Mouse (Mus musculus) kidney, embryonic 15.5 days (tissue): ENCODE data around the gene Ppm1d. TPM values are rescaled to one million over a fixed set of nuclear protein-coding genes. Genes with fewer than 3 reads are reported as not detected.

Source experiments
- ATAC-seq: fragments of 200-750 bp; cut with Nextera tagmentation; replicated peaks from 2 replicates; pipeline ENCODE4 v1.8.0; 2017; ENCODE audit warnings: moderate TSS enrichment; ENCODE audit not compliant: low FRiP score
- H3K27ac ChIP-seq: fragments of 300-500 bp; sonication (generic); 2 replicates; pipeline ENCODE4 v1.5.1; 2015; ENCODE audit warnings: mild to moderate bottlenecking, inconsistent platforms
- H3K27me3 ChIP-seq: fragments of 300-500 bp; sonication (generic); 2 replicates; pipeline ENCODE4 v1.6.1; 2015; ENCODE audit warnings: inconsistent platforms
- H3K36me3 ChIP-seq: fragments of 300-500 bp; sonication (generic); 2 replicates; pipeline ENCODE4 v1.6.1; 2015; ENCODE audit warnings: inconsistent platforms
- H3K4me1 ChIP-seq: fragments of 300-500 bp; sonication (generic); 2 replicates; pipeline ENCODE4 v1.6.1; 2015; ENCODE audit warnings: inconsistent platforms
- H3K4me2 ChIP-seq: fragments of 300-500 bp; sonication (generic); 2 replicates; pipeline ENCODE4 v1.6.1; 2015; ENCODE audit warnings: moderate library complexity, mild to moderate bottlenecking, inconsistent platforms
- H3K4me3 ChIP-seq: fragments of 300-500 bp; sonication (generic); replicated peaks from 2 replicates; pipeline ENCODE4 v1.5.1; 2015; ENCODE audit warnings: mild to moderate bottlenecking, inconsistent platforms
- H3K9ac ChIP-seq: fragments of 300-500 bp; sonication (generic); 2 replicates; pipeline ENCODE4 v1.6.1; 2015; ENCODE audit warnings: mild to moderate bottlenecking, inconsistent platforms
- H3K9me3 ChIP-seq: fragments of 300-500 bp; sonication (generic); replicated peaks from 2 replicates; pipeline ENCODE4 v1.6.1; 2016; ENCODE audit warnings: inconsistent platforms
- WGBS: fragments of 180-500 bp; shearing (Covaris S2); methylation state at CpG from one replicate; pipeline ENCODE4 v1.1.7; 2015; ENCODE audit warnings: mixed read lengths; 5-methylcytosine and 5-hydroxymethylcytosine counted together
- polyA plus RNA-seq: library from polyadenylated mRNA; unstranded; fragments of >200 nt; fragmentation: Nextera tagmentation; extraction: Ambion mirVana; gene quantifications from 2 replicates; pipeline ENCODE4 v1.2.1, GENCODE M21; 2015

Ppm1d gene
- polyA plus RNA-seq, 1 experiment from 2014 or later, result 19.2 TPM

- H3K4me1 ChIP-seq, result no peaks in the 10 kb centered on the region
- 66% methylated on average over 2 of the region's 2 CpGs for whole genome bisulfite sequencing
- ATAC-seq, result no peak
- no peak overlapping the region for H3K4me3 ChIP-seq
- H3K9me3 ChIP-seq, result no peaks in the 10 kb centered on the region
- H3K27ac ChIP-seq, result no peak overlapping the region
- no peak overlapping the region for H3K4me2 ChIP-seq
- no peaks in the 10 kb centered on the region for H3K36me3 ChIP-seq
- no peaks in the 10 kb centered on the region for H3K27me3 ChIP-seq
- H3K9ac ChIP-seq, result no peak overlapping the region
These were observed 9.2 kb upstream of the Ppm1d start for GRCm38 (mm10) chr11:85301836-85302235.

- no peak for ATAC-seq
These were observed 4.3 kb upstream of the Ppm1d start for GRCm38 (mm10) chr11:85306577-85307260.

GRCm38 (mm10) chr11:85308799-85309198, 2.2 kb upstream of the Ppm1d start:
- H3K9me3 ChIP-seq, result no peaks in the 10 kb centered on the region
- H3K27ac ChIP-seq, result no peak overlapping the region
- no peak overlapping the region for H3K4me3 ChIP-seq
- WGBS, result 80% methylated on average over 2 of the region's 2 CpGs
- no peak overlapping the region for H3K4me2 ChIP-seq
- peaks cover 25% of the 10 kb centered on the region for H3K4me1 ChIP-seq
- no peak for ATAC-seq
- H3K27me3 ChIP-seq, result no peaks in the 10 kb centered on the region
- H3K36me3 ChIP-seq, result no peaks in the 10 kb centered on the region
- no peak overlapping the region for H3K9ac ChIP-seq

More at GRCm38 (mm10) chr11:85306577-85307260, 4.3 kb upstream of the Ppm1d start:
- WGBS, result 48% methylated on average over 4 of the region's 4 CpGs
- H3K4me3 ChIP-seq, result no peak overlapping the region
- H3K36me3 ChIP-seq, result no peaks in the 10 kb centered on the region
- H3K4me2 ChIP-seq, result no peak overlapping the region
- 0 out of 2 replicates have a peak, but pooled peaks cover 7% of the 10 kb centered on the region for H3K4me1 ChIP-seq
- no peaks in the 10 kb centered on the region for H3K9me3 ChIP-seq
- no peak overlapping the region for H3K9ac ChIP-seq
- H3K27me3 ChIP-seq, result no peaks in the 10 kb centered on the region
- no peak overlapping the region for H3K27ac ChIP-seq

GRCm38 (mm10) chr11:85310407-85310712, 684 bp upstream of the Ppm1d start:
- Histone ChIP-seq H3K4me3 (peak overlapping the region; percentile 99), H3K9me3 (no peaks in the 10 kb centered on the region), H3K36me3 (peaks cover 11% of the 10 kb centered on the region), H3K4me2 (peak overlapping the region; percentile 87), H3K4me1 (peaks cover 26% of the 10 kb centered on the region), H3K27ac (peak overlapping the region; percentile 94), H3K9ac (peak overlapping the region; percentile 59), H3K27me3 (no peaks in the 10 kb centered on the region)
- no peak for ATAC-seq
- 1% methylated on average over 15 of the region's 15 CpGs for WGBS

GRCm38 (mm10) chr11:85311645-85312490, 824 bp downstream of the Ppm1d start:
- peak; percentile 30 for ATAC-seq
- Histone ChIP-seq H3K27ac (peak overlapping the region; percentile 96), H3K36me3 (peaks cover 12% of the 10 kb centered on the region), H3K4me2 (peak overlapping the region; percentile 87), H3K9me3 (no peaks in the 10 kb centered on the region), H3K4me1 (peaks cover 26% of the 10 kb centered on the region), H3K4me3 (peak overlapping the region; percentile 99), H3K27me3 (no peaks in the 10 kb centered on the region), H3K9ac (peak overlapping the region; percentile 96)
- WGBS, result under 1% methylated on average over 56 of the region's 56 CpGs

- 0 out of 2 replicates have a peak overlapping the region, but pooled peaks have one; percentile 5 for H3K27ac ChIP-seq
- H3K9me3 ChIP-seq, result no peaks in the 10 kb centered on the region
- peak overlapping the region; percentile 87 for H3K4me2 ChIP-seq
- H3K4me1 ChIP-seq, result peaks cover 26% of the 10 kb centered on the region
- ATAC-seq, result no peak
- peak overlapping the region; percentile 99 for H3K4me3 ChIP-seq
- no peaks in the 10 kb centered on the region for H3K27me3 ChIP-seq
- peaks cover 12% of the 10 kb centered on the region for H3K36me3 ChIP-seq
- H3K9ac ChIP-seq, result 0 out of 2 replicates have a peak overlapping the region, but pooled peaks have one; percentile 14
- 11% methylated on average over 2 of the region's 2 CpGs for WGBS
These were observed 1.8 kb downstream of the Ppm1d start for GRCm38 (mm10) chr11:85312818-85313217.

GRCm38 (mm10) chr11:85313361-85313760, 2.3 kb downstream of the Ppm1d start:
- peaks cover 13% of the 10 kb centered on the region for H3K36me3 ChIP-seq
- H3K4me2 ChIP-seq, result peak overlapping the region; percentile 87
- H3K27me3 ChIP-seq, result no peaks in the 10 kb centered on the region
- H3K4me1 ChIP-seq, result peaks cover 26% of the 10 kb centered on the region
- no peak overlapping the region for H3K27ac ChIP-seq
- no peaks in the 10 kb centered on the region for H3K9me3 ChIP-seq
- WGBS, result 88% methylated on average over 3 of the region's 3 CpGs
- H3K4me3 ChIP-seq, result peak overlapping the region; percentile 99
- peak overlapping the region; percentile 14; the same call in 1 of the 2 replicates for H3K9ac ChIP-seq
- ATAC-seq, result no peak

- H3K27me3 ChIP-seq, result no peaks in the 10 kb centered on the region
- 88% methylated on average over 9 of the region's 9 CpGs for WGBS
- no peak for ATAC-seq
- no peaks in the 10 kb centered on the region for H3K4me1 ChIP-seq
- H3K9ac ChIP-seq, result no peak overlapping the region
- H3K9me3 ChIP-seq, result no peaks in the 10 kb centered on the region
- no peak overlapping the region for H3K27ac ChIP-seq
- H3K4me3 ChIP-seq, result no peak overlapping the region
- no peak overlapping the region for H3K4me2 ChIP-seq
- peaks cover 9% of the 10 kb centered on the region; the same call in 1 of the 2 replicates for H3K36me3 ChIP-seq
These were observed 12.7 kb downstream of the Ppm1d start for GRCm38 (mm10) chr11:85323567-85324330.

GRCm38 (mm10) chr11:85328717-85329116, 17.7 kb downstream of the Ppm1d start:
- H3K9me3 ChIP-seq, result no peaks in the 10 kb centered on the region
- no peak overlapping the region for H3K4me3 ChIP-seq
- H3K27ac ChIP-seq, result no peak overlapping the region
- no peak overlapping the region for H3K9ac ChIP-seq
- H3K4me1 ChIP-seq, result no peaks in the 10 kb centered on the region
- H3K36me3 ChIP-seq, result peaks cover 48% of the 10 kb centered on the region
- no peak for ATAC-seq
- 92% methylated on average over 3 of the region's 3 CpGs for WGBS
- no peaks in the 10 kb centered on the region for H3K27me3 ChIP-seq
- no peak overlapping the region for H3K4me2 ChIP-seq

GRCm38 (mm10) chr11:85329167-85329894, 18.3 kb downstream of the Ppm1d start:
- H3K27ac ChIP-seq, result no peak overlapping the region
- no peak for ATAC-seq
- H3K27me3 ChIP-seq, result no peaks in the 10 kb centered on the region
- no peak overlapping the region for H3K4me2 ChIP-seq
- no peaks in the 10 kb centered on the region for H3K9me3 ChIP-seq
- H3K4me1 ChIP-seq, result no peaks in the 10 kb centered on the region
- no peak overlapping the region for H3K9ac ChIP-seq
- H3K4me3 ChIP-seq, result no peak overlapping the region
- WGBS, result 90% methylated on average over 7 of the region's 7 CpGs
- peaks cover 53% of the 10 kb centered on the region for H3K36me3 ChIP-seq

- no peaks in the 10 kb centered on the region for H3K4me1 ChIP-seq
- H3K4me2 ChIP-seq, result no peak overlapping the region
- no peaks in the 10 kb centered on the region for H3K9me3 ChIP-seq
- H3K4me3 ChIP-seq, result no peak overlapping the region
- peaks cover 84% of the 10 kb centered on the region for H3K36me3 ChIP-seq
- WGBS, result 53% methylated on average over 4 of the region's 4 CpGs
- no peak overlapping the region for H3K9ac ChIP-seq
- no peak overlapping the region for H3K27ac ChIP-seq
- H3K27me3 ChIP-seq, result no peaks in the 10 kb centered on the region
- ATAC-seq, result no peak
These were observed 23.7 kb downstream of the Ppm1d start for GRCm38 (mm10) chr11:85334778-85335177.
